Mouse (Mus musculus) ES-Bruce4 (cell line): ENCODE measurements around the gene Fndc5. TPM values are rescaled to one million over a fixed set of nuclear protein-coding genes. Genes with fewer than 3 reads are reported as not detected.

Source experiments
- H3K27ac ChIP-seq: 2 replicates; pipeline ENCODE4 v1.5.1; 2012; ENCODE audit warnings: low read length, inconsistent platforms; ENCODE audit not compliant: insufficient read depth
- H3K27me3 ChIP-seq: 2 replicates; pipeline ENCODE4 v1.6.1; 2012; ENCODE audit warnings: mild to moderate bottlenecking, low read length, inconsistent platforms; ENCODE audit not compliant: control insufficient read depth, poor library complexity, insufficient read depth, severe bottlenecking
- H3K36me3 ChIP-seq: 2 replicates; pipeline ENCODE4 v1.6.1; 2012; ENCODE audit warnings: inconsistent platforms, mild to moderate bottlenecking, low read length, moderate library complexity; ENCODE audit not compliant: control insufficient read depth, poor library complexity, insufficient read depth, severe bottlenecking
- H3K4me1 ChIP-seq: one replicate; pipeline ENCODE4 v1.8.1; 2011; ENCODE audit warnings: low read length; ENCODE audit not compliant: control insufficient read depth, insufficient read depth
- H3K4me3 ChIP-seq: 2 replicates; pipeline ENCODE4 v1.5.1; 2011; ENCODE audit warnings: low read depth, mild to moderate bottlenecking, low read length
- H3K9ac ChIP-seq: 2 replicates; pipeline ENCODE4 v1.6.1; 2012; ENCODE audit warnings: low read depth, mild to moderate bottlenecking, inconsistent platforms; ENCODE audit not compliant: poor library complexity, severe bottlenecking
- H3K9me3 ChIP-seq: replicated peaks from 2 replicates; pipeline ENCODE4 v1.6.1; 2012; ENCODE audit warnings: mild to moderate bottlenecking, low read length, inconsistent platforms; ENCODE audit not compliant: control insufficient read depth, poor library complexity, insufficient read depth, severe bottlenecking
- CTCF ChIP-seq: IDR thresholded peaks from one replicate; pipeline ENCODE4 v1.8.1; 2011; ENCODE audit warnings: low read depth, low read length
- EP300 ChIP-seq: IDR thresholded peaks from 2 replicates; pipeline ENCODE4 v1.6.1; 2011; ENCODE audit warnings: low read depth, low read length; ENCODE audit not compliant: insufficient read depth
- POLR2A ChIP-seq: IDR thresholded peaks from one replicate; pipeline ENCODE4 v1.8.1; 2011; ENCODE audit warnings: low read length; ENCODE audit not compliant: insufficient read depth
- polyA plus RNA-seq: library from polyadenylated mRNA; stranded (reverse); fragments of >200 nt; gene quantifications from 2 replicates; pipeline ENCODE4 v1.2.4, GENCODE M21; 2011; ENCODE audit warnings: low read depth; ENCODE audit not compliant: missing spikeins, insufficient read depth, insufficient read length

Gene Fndc5
- polyA plus RNA-seq, 1 experiment, result 2.7 TPM

- Histone ChIP-seq H3K27ac (no peak overlapping the region), H3K27me3 (no peaks in the 10 kb centered on the region), H3K36me3 (no peaks in the 10 kb centered on the region), H3K9me3 (no peaks in the 10 kb centered on the region), H3K4me3 (no peak overlapping the region), H3K9ac (no peak overlapping the region), H3K4me1 (peaks cover 2% of the 10 kb centered on the region)
- TF ChIP-seq EP300, result peak; percentile 64; the same call in 1 of the 2 replicates
- TF ChIP-seq CTCF, result peak; percentile 100
- TF ChIP-seq POLR2A, result peak; percentile 23
Measured at GRCm38 (mm10) chr4:129113083-129113988, 23.5 kb upstream of the Fndc5 start.

- Histone ChIP-seq H3K9me3 (no peaks in the 10 kb centered on the region), H3K4me3 (no peak overlapping the region), H3K27me3 (no peaks in the 10 kb centered on the region), H3K9ac (no peak overlapping the region), H3K36me3 (no peaks in the 10 kb centered on the region), H3K27ac (no peak overlapping the region), H3K4me1 (peaks cover 3% of the 10 kb centered on the region)
- TF ChIP-seq CTCF (no peak), POLR2A (no peak), EP300 (no peak)
Measured at GRCm38 (mm10) chr4:129116703-129117102, 20.1 kb upstream of the Fndc5 start.

- H3K4me3 ChIP-seq, result peak overlapping the region; percentile 35
- TF ChIP-seq EP300 (no peak), POLR2A (no peak), CTCF (no peak)
- no peak overlapping the region for H3K27ac ChIP-seq
- H3K27me3 ChIP-seq, result no peaks in the 10 kb centered on the region
- H3K9ac ChIP-seq, result no peak overlapping the region
- peaks cover 4% of the 10 kb centered on the region for H3K4me1 ChIP-seq
- no peaks in the 10 kb centered on the region for H3K36me3 ChIP-seq
- no peaks in the 10 kb centered on the region for H3K9me3 ChIP-seq
Measured at GRCm38 (mm10) chr4:129117720-129118510, 18.9 kb upstream of the Fndc5 start.

DNA sequence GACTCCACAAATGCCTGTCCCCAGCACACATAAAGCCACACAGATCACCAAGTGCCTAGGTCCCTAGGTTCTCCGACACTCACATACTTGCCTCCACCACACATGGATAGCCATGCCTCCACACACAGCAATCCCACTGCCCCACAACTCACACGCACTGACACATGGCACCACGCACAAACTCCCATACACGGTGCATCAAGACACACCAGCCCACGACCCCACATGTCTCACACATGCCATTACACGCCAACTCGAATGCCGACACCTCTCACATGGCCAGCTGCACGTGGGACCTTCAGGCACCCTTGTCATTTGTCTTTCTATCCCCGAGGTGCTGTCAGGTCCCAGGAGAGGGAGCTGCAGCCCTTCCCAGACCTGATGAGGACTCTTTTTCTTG, 17.1 kb upstream of the Fndc5 start:
- H3K4me3 ChIP-seq, result no peak overlapping the region
- H3K4me1 ChIP-seq, result peaks cover 2% of the 10 kb centered on the region
- no peaks in the 10 kb centered on the region for H3K27me3 ChIP-seq
- no peak overlapping the region for H3K9ac ChIP-seq
- H3K36me3 ChIP-seq, result no peaks in the 10 kb centered on the region
- TF ChIP-seq POLR2A (no peak), EP300 (no peak), CTCF (no peak)
- H3K9me3 ChIP-seq, result no peaks in the 10 kb centered on the region
- no peak overlapping the region for H3K27ac ChIP-seq

- no peaks in the 10 kb centered on the region for H3K9me3 ChIP-seq
- H3K9ac ChIP-seq, result peak overlapping the region; percentile 42
- H3K27ac ChIP-seq, result no peak overlapping the region
- peak overlapping the region; percentile 53 for H3K4me3 ChIP-seq
- no peak for TF ChIP-seq POLR2A
- peak; percentile 35 for TF ChIP-seq CTCF
- TF ChIP-seq EP300, result no peak
- peaks cover 2% of the 10 kb centered on the region for H3K4me1 ChIP-seq
- no peaks in the 10 kb centered on the region for H3K36me3 ChIP-seq
- H3K27me3 ChIP-seq, result no peaks in the 10 kb centered on the region
Measured at GRCm38 (mm10) chr4:129120520-129121445, 16.0 kb upstream of the Fndc5 start.
